Mouse (Mus musculus) CH12F3 (cell line): ENCODE results near the gene Upk1b.

Experiments used
- in situ Hi-C: fragments of 300-500 bp; cut with MboI; formaldehyde crosslinking; loops from 2 replicates; pipeline ENCODE4 v1.14.3; 2020; ENCODE audit warnings: low sequenced_read_pairs

Upk1b gene

GRCm38 (mm10) chr16:38800091-38800490 is at the start of gene Upk1b:
TSS of gene Upk1b (minus strand) at chr16:38800328.
- in situ Hi-C loops, result loop anchor here (25.0 kb wide), 1 partner anchor 463 kb away; the partner anchor contains the start of genes Cox17, Gm21987 and Maats1

- in situ Hi-C loops, result no loop called here
Measured at GRCm38 (mm10) chr16:38828649-38829048, 28.5 kb upstream of the Upk1b start, which contains the start of gene 4930435E12Rik. TSS of gene 4930435E12Rik (minus strand) at chr16:38828749.

GRCm38 (mm10) chr16:38812521-38812920 is 12.4 kb upstream of the Upk1b start:
- in situ Hi-C loops, result loop anchor here (25.0 kb wide), 1 partner anchor 475 kb away; the partner anchor contains the start of genes Cox17, Gm21987 and Maats1

- in situ Hi-C loops, result loop anchor here (25.0 kb wide), 1 partner anchor 473 kb away; the partner anchor contains the start of genes Cox17, Gm21987 and Maats1
Measured at GRCm38 (mm10) chr16:38810196-38810595, 10.1 kb upstream of the Upk1b start.

GRCm38 (mm10) chr16:38807796-38808195 is 7.7 kb upstream of the Upk1b start:
- in situ Hi-C loops, result loop anchor here (25.0 kb wide), 1 partner anchor 470 kb away; the partner anchor contains the start of genes Cox17, Gm21987 and Maats1

- in situ Hi-C loops, result no loop called here
Measured at GRCm38 (mm10) chr16:38798957-38799450, 1.1 kb downstream of the Upk1b start.

GRCm38 (mm10) chr16:38793120-38793519 is 7.0 kb downstream of the Upk1b start:
- in situ Hi-C loops, result no loop called here

GRCm38 (mm10) chr16:38789966-38790365 is 10.2 kb downstream of the Upk1b start:
- in situ Hi-C loops, result no loop called here

- in situ Hi-C loops, result no loop called here
Measured at GRCm38 (mm10) chr16:38789016-38789415, 11.1 kb downstream of the Upk1b start.

GRCm38 (mm10) chr16:38785301-38785700 is 14.8 kb downstream of the Upk1b start:
- in situ Hi-C loops, result no loop called here

- in situ Hi-C loops, result no loop called here
Measured at GRCm38 (mm10) chr16:38782524-38783067, 17.5 kb downstream of the Upk1b start.

GRCm38 (mm10) chr16:38781946-38782345 is 18.2 kb downstream of the Upk1b start:
- in situ Hi-C loops, result no loop called here

- in situ Hi-C loops, result no loop called here
Measured at GRCm38 (mm10) chr16:38780960-38781572, 19.1 kb downstream of the Upk1b start.

- in situ Hi-C loops, result no loop called here
Measured at GRCm38 (mm10) chr16:38776342-38776741, 23.8 kb downstream of the Upk1b start.

GRCm38 (mm10) chr16:38774964-38775746 is 25.0 kb downstream of the Upk1b start:
- in situ Hi-C loops, result no loop called here

- in situ Hi-C loops, result no loop called here
Measured at GRCm38 (mm10) chr16:38772906-38773496, 27.1 kb downstream of the Upk1b start.

- in situ Hi-C loops, result no loop called here
Measured at GRCm38 (mm10) chr16:38771145-38771544, 29.0 kb downstream of the Upk1b start.

GRCm38 (mm10) chr16:38769529-38769928 is 30.6 kb downstream of the Upk1b start:
- in situ Hi-C loops, result no loop called here

GRCm38 (mm10) chr16:38768386-38768785 is 31.7 kb downstream of the Upk1b start:
- in situ Hi-C loops, result no loop called here

- in situ Hi-C loops, result no loop called here
Measured at GRCm38 (mm10) chr16:38767761-38768160, 32.4 kb downstream of the Upk1b start.

- in situ Hi-C loops, result no loop called here
Measured at GRCm38 (mm10) chr16:38766671-38767070, 33.5 kb downstream of the Upk1b start.
